11 mouse cellular contexts compared by ENCODE assay signal in the genomic region with DNA sequence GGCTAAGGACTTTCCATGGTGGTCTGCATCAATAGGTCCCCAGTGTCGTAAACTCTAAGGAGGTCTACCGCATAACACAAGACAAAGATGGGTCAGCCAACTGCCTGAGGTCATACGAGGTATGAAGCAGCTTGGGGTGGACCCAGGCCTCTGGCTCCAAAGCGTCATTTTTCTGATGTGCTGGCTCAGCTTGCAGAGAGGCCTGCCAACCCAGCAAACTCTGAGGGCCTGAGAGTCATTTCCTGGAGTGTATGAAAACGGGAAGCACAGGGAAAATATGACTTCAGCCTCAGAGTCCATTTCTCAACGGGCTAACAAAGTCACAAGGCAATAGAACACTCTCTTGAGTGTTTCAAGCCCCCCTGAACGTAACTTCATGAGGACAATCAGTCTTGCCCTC. TPM values are rescaled to one million over a fixed set of nuclear protein-coding genes. Genes with fewer than 3 reads are reported as not detected.
A peak's percentile ranks its signal among the peaks of the same experiment; 100 is the strongest.
DNase-seq lines count a peak whose midpoint lies in the region; ATAC-seq and TF ChIP-seq lines count a peak whose summit lies in the region.
"Had no signal": no experiment of that assay in that cellular context is flagged by ENCODE, and none has a peak within 500 bp of the region (broad histone marks: within the 10 kb centered on the region; RNA-seq: fewer than 3 reads in every experiment).

No protein-coding gene starts in this region.

- peaks cover 6% of the 10 kb centered on the region; the same call in 1 of the 2 replicates for H3K4me1 ChIP-seq in lung, embryonic 14.5 days (ENCODE audit: insufficient read depth)
- peaks cover 19% of the 10 kb centered on the region for H3K4me1 ChIP-seq in limb, embryonic 15.5 days
- no peaks in the 10 kb centered on the region for H3K4me1 ChIP-seq in stomach, postnatal 0 days (replicated peaks; ENCODE audit: control insufficient read depth, insufficient read depth)
- peaks cover 19% of the 10 kb centered on the region for H3K4me1 ChIP-seq in hindbrain, embryonic 14.5 days (replicated peaks; ENCODE audit: control insufficient read depth, insufficient read depth, low read length)

- no peak overlapping the region for H3K9ac ChIP-seq in lung, embryonic 14.5 days
- no peak overlapping the region for H3K9ac ChIP-seq in limb, embryonic 15.5 days
- H3K9ac ChIP-seq in stomach, postnatal 0 days (ENCODE audit: low read length) = no peak overlapping the region
- H3K9ac ChIP-seq in hindbrain, embryonic 14.5 days = no peak overlapping the region
- H3K9ac ChIP-seq: stomach, embryonic 15.5 days had no signal

- 0 out of 2 replicates have a peak, but pooled peaks have one; percentile 19 for ATAC-seq in lung, embryonic 14.5 days (ENCODE audit: insufficient read depth)
- peak; percentile 76 for ATAC-seq in limb, embryonic 15.5 days (ENCODE audit: insufficient number of reproducible peaks, low FRiP score, low TSS enrichment, low read depth)
- ATAC-seq in stomach, postnatal 0 days (ENCODE audit: low FRiP score, low TSS enrichment) = peak; percentile 48; the same call in 1 of the 2 replicates
- ATAC-seq in hindbrain, embryonic 14.5 days (ENCODE audit: low FRiP score) = no peak
- no peak for ATAC-seq in megakaryocyte-erythroid progenitor cell, adult 5-6 weeks (replicated peaks; ENCODE audit: low FRiP score, low TSS enrichment, poor library complexity, severe bottlenecking)

- H3K36me3 ChIP-seq in lung, embryonic 14.5 days (ENCODE audit: insufficient read depth) = peaks cover 37% of the 10 kb centered on the region
- peaks cover 31% of the 10 kb centered on the region for H3K36me3 ChIP-seq in limb, embryonic 15.5 days
- peaks cover 3% of the 10 kb centered on the region; the same call in 1 of the 2 replicates for H3K36me3 ChIP-seq in stomach, postnatal 0 days (ENCODE audit: control insufficient read depth, insufficient read depth, low read length)
- H3K36me3 ChIP-seq in hindbrain, embryonic 14.5 days (replicated peaks; ENCODE audit: control insufficient read depth, insufficient read depth) = peaks cover 22% of the 10 kb centered on the region

- peak; percentile 39 to 53 for DNase-seq in cerebellum, postnatal 10 days
- no peak for DNase-seq in cerebellum, adult 8-10 months
- peak; percentile 57 for DNase-seq in lung, embryonic 14.5 days
- no peak for DNase-seq in lung, adult 18-20 months
- DNase-seq in stomach, postnatal 0 days (ENCODE audit: low spot score) = no peak
- DNase-seq in hindbrain, embryonic 14.5 days (ENCODE audit: low spot score) = no peak
- DNase-seq: left cerebral cortex, postnatal 4 days; right cerebral cortex, adult 18-20 months had no signal

- H3K4me2 ChIP-seq in lung, embryonic 14.5 days = no peak overlapping the region
- no peak overlapping the region for H3K4me2 ChIP-seq in limb, embryonic 15.5 days
- no peak overlapping the region for H3K4me2 ChIP-seq in stomach, postnatal 0 days (replicated peaks; ENCODE audit: low read depth)
- no peak overlapping the region for H3K4me2 ChIP-seq in hindbrain, embryonic 14.5 days (replicated peaks)
- H3K4me2 ChIP-seq: stomach, embryonic 15.5 days had no signal

- H3K27ac ChIP-seq in lung, embryonic 14.5 days (ENCODE audit: low read depth) = no peak overlapping the region
- peak overlapping the region; percentile 30; the same call in 1 of the 2 replicates for H3K27ac ChIP-seq in limb, embryonic 15.5 days
- no peak overlapping the region for H3K27ac ChIP-seq in stomach, postnatal 0 days (replicated peaks)
- no peak overlapping the region for H3K27ac ChIP-seq in hindbrain, embryonic 14.5 days
- H3K27ac ChIP-seq: stomach, embryonic 15.5 days had no signal

- no peak for TF ChIP-seq EP300 in stomach, postnatal 0 days (optimal IDR thresholded peaks at IDR 0.05)

- no peak for TF ChIP-seq CTCF in lung, embryonic 14.5 days (IDR thresholded peaks at IDR 0.05; ENCODE audit: low read depth)
- TF ChIP-seq CTCF in stomach, postnatal 0 days (IDR thresholded peaks at IDR 0.05; ENCODE audit: low read depth) = no peak

- H3K9me3 ChIP-seq in lung, embryonic 14.5 days (ENCODE audit: low read depth, low read length) = no peaks in the 10 kb centered on the region
- no peaks in the 10 kb centered on the region for H3K9me3 ChIP-seq in limb, embryonic 15.5 days
- no peaks in the 10 kb centered on the region for H3K9me3 ChIP-seq in stomach, postnatal 0 days (ENCODE audit: control insufficient read depth, low read length)
- no peaks in the 10 kb centered on the region for H3K9me3 ChIP-seq in hindbrain, embryonic 14.5 days (ENCODE audit: control insufficient read depth, low read length)
- H3K9me3 ChIP-seq: stomach, embryonic 15.5 days had no signal

- no peak overlapping the region for H3K4me3 ChIP-seq in lung, embryonic 14.5 days (ENCODE audit: low read depth, low read length)
- no peak overlapping the region for H3K4me3 ChIP-seq in limb, embryonic 15.5 days
- H3K4me3 ChIP-seq in stomach, postnatal 0 days (ENCODE audit: low read depth, low read length) = no peak overlapping the region
- H3K4me3 ChIP-seq in hindbrain, embryonic 14.5 days (replicated peaks; ENCODE audit: low read length) = no peak overlapping the region
- H3K4me3 ChIP-seq: stomach, embryonic 15.5 days had no signal

- no peaks in the 10 kb centered on the region for H3K27me3 ChIP-seq in lung, embryonic 14.5 days (ENCODE audit: insufficient read depth, low read length)
- no peaks in the 10 kb centered on the region for H3K27me3 ChIP-seq in limb, embryonic 15.5 days
- H3K27me3 ChIP-seq in stomach, postnatal 0 days (ENCODE audit: control insufficient read depth, insufficient read depth, low read length) = no peaks in the 10 kb centered on the region
- H3K27me3 ChIP-seq in hindbrain, embryonic 14.5 days (ENCODE audit: control insufficient read depth, insufficient read depth, low read length) = no peaks in the 10 kb centered on the region
- H3K27me3 ChIP-seq: stomach, embryonic 15.5 days had no signal

- 53% methylated on average over 7 of the region's 7 CpGs for WGBS in lung, embryonic 14.5 days
- WGBS in limb, embryonic 15.5 days = 42% methylated on average over 7 of the region's 7 CpGs
- 44% methylated on average over 7 of the region's 7 CpGs for WGBS in stomach, postnatal 0 days
- WGBS in hindbrain, embryonic 14.5 days = 78% methylated on average over 7 of the region's 7 CpGs

RNA-seq across cellular contexts. Expression of gene Snx18, which starts 28.9 kb away (rescaled TPM):
- 29.9 and 30.2 TPM in 2 replicates for polyA plus RNA-seq in lung, embryonic 14.5 days (2014; fragmentation: Nextera tagmentation; extraction: Ambion mirVana)
- 21.1 and 25.2 TPM in 2 replicates for polyA plus RNA-seq in limb, embryonic 15.5 days (2015; fragmentation: Nextera tagmentation; extraction: Ambion mirVana)
- polyA plus RNA-seq in stomach, postnatal 0 days (2015; fragmentation: Nextera tagmentation; extraction: Ambion mirVana) = 15.6 and 18.0 TPM in 2 replicates
- polyA plus RNA-seq in hindbrain, embryonic 14.5 days (2014; fragmentation: Nextera tagmentation; extraction: Ambion mirVana) = 15.8 and 16.2 TPM in 2 replicates
- total RNA-seq in megakaryocyte-erythroid progenitor cell, adult 5-6 weeks (2014; fragmentation: Nextera tagmentation) = 5.3 and 10.9 TPM in 2 replicates
- 13.2 and 18.1 TPM in 2 replicates for total RNA-seq in megakaryocyte-erythroid progenitor cell, adult 5-6 weeks (2017)

Comparison
In these comparisons a context has a peak if more than half of its experiments do, and no peak if none do; other contexts are left out.
1. DNase-seq: peak in cerebellum, postnatal 10 days (2 of 2) and lung, embryonic 14.5 days (single experiment); none in cerebellum, adult 8-10 months (single experiment), lung, adult 18-20 months (0 of 2), stomach, postnatal 0 days (single experiment) and hindbrain, embryonic 14.5 days (single experiment).
2. ATAC-seq: peak in lung, embryonic 14.5 days (single experiment), limb, embryonic 15.5 days (single experiment) and stomach, postnatal 0 days (single experiment); none in hindbrain, embryonic 14.5 days (single experiment) and megakaryocyte-erythroid progenitor cell, adult 5-6 weeks (single experiment).